Mouse (Mus musculus) A20 (cell line): ENCODE measurements around the gene Cfap44.
"Not testable (repeated sequence)": the region's sequence is repeated elsewhere in the genome, so short reads cannot be mapped to it uniquely, and the experiment has no call there.

Source experiments
- DNase-seq: peaks from one replicate; pipeline ENCODE4 v3.0.0-alpha.2; 2011; ENCODE audit warnings: low read depth, low spot score

The Cfap44 gene

DNA sequence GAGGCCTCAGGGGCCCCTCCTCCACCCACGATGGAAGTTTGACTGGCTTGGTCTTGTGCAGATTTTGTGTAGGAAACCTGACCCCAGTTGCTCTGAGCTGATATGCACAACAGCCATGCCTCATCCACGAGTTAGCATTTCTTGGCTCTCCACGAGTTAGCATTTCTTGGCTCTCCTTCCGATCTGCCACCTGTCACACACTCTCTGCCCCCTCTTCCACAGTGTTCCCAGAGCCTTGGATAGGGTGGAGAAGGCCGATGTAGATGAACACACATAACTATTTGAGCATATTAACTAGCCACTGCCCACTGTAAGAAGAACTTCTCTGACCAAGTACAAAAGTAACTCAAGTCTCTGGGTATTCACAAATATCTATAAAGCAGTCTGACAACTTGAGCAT, 33.9 kb downstream of the Cfap44 start:
- no peak for DNase-seq

- no peak for DNase-seq
Measured at GRCm38 (mm10) chr16:44430021-44430420, 35.4 kb downstream of the Cfap44 start.

DNA sequence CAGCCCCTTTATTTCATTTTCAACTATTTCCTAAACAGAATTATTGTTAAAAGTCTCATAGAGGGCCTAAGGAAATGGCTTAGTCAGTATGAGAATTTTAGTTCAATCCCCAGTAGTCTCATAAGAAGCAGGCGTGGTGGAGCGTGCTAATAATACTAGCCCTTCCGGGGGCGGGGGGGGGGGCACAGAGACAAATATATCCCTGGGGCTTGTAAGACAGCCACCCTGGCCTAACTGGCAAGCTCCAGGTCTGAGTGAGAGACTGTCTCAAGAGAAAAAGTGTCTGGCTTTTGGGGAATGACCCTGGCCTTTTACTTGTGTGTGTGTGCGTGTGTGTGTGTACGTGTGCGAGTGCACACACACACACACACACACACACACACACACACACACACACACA, 40.3 kb downstream of the Cfap44 start:
- DNase-seq: no peak

DNA sequence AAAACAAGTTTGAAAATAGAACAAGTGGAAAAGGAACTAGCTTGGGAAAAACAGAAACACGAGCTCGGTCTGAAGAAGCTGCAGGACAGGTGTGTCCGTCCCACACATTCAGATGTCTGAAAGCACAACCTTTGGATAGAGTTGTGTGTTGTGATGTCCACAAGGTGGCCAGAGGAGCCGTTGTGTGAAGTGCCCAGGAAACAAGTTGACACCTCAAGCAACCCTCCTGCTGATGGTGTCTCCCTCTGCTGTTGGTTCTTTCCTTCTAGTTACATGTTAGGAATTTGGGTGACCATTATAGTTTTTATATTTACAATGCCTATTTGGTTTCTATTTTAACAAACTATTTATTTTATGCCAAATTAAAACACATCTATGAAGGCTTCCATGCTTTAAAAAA, 40.9 kb downstream of the Cfap44 start:
- peak; percentile 20 for DNase-seq

DNA sequence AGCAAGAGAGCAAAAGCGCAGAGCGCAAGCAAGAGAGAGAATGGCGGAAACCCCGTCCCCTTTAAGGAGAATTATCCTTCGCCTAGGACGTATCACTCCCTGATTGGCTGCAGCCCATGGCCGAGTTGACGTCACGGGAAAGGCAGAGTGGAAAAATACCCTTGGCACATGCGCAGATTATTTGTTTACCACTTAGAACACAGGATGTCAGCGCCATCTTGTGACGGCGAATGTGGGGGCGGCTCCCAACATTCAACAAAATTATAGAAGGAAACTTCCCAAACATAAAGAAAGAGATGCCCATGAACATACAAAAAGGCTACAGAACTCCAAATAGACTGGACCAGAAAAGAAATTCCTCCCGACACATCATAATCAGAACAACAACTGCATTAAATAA, 47.3 kb downstream of the Cfap44 start:
- DNase-seq: not testable (repeated sequence)

DNA sequence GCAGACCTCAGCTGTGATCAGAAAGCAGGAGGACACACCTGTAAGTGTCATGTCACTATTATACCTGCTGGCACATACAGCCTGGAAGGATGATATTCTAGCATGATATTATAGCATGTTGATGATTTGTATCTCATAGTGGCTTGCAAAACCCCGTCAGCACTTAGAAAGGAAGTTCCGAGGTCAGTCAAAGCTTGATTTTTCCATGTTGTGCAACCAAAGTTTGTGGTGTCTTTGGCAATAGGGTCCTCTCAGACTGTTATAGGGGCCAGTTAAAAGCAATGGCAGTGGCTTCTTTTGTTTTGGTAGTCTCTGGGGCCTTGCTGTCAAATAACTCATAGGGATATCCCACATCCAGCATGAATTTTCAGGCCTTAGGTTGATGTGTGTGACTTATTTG, 63.3 kb downstream of the Cfap44 start:
- DNase-seq: no peak

- DNase-seq: no peak
Measured at GRCm38 (mm10) chr16:44458826-44459225, 64.2 kb downstream of the Cfap44 start.

- no peak for DNase-seq
Measured at GRCm38 (mm10) chr16:44460922-44461321, 66.3 kb downstream of the Cfap44 start.

- no peak for DNase-seq
Measured at GRCm38 (mm10) chr16:44475281-44475680, 80.7 kb downstream of the Cfap44 start.

DNA sequence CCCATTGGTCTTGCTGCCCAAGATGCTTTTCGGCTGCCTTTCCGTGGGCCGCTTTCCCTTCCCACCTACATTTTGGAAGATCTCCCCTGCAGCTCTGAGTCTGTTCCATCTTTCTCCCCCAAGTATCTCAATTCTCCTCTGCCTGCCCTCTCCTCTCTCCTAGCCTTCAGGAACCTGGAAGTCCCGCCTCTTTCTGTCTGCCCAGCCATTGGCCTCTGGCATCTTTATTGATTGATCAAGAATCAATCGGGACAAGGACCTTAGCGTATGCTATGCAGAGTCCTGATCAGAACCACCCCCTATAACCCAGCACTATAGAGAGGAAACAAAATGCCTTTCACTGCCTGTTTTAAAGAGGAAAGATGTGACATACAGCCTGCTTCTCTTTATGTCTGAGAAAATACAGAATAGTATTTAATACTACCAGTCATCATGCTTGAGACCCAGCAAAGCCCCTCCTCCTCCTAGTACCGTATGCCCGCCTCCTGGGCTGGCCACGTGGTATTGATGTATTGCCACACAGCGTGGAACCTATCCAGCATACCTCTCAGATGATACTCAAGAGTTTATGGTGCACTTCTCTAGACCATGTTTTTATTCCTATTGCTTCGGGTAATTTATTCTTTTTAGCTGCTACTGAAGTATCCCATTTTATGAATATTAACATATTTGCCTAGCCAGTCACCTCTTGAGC, 81.2 kb downstream of the Cfap44 start:
- no peak for DNase-seq

GRCm38 (mm10) chr16:44478767-44479166, 84.2 kb downstream of the Cfap44 start:
- no peak for DNase-seq

DNA sequence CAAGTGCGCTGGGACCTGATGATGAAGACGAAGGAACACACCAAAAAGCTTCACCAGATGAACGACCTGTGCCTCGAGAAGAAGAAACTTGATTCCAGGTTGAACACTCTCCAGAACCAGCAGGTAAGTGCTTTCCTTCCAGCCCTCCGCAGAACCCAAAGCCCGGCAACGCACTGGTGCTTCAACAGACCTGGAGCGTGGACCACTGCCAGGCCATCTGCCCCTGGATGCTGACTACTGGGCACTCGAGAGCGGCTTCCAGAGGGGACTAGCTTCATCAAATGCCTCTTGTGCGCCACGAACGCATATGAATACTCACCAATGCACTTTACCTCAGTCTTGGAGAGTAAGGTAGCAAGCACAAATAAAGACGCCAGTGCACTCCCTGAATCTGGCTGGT, 85.3 kb downstream of the Cfap44 start:
- DNase-seq: no peak

DNA sequence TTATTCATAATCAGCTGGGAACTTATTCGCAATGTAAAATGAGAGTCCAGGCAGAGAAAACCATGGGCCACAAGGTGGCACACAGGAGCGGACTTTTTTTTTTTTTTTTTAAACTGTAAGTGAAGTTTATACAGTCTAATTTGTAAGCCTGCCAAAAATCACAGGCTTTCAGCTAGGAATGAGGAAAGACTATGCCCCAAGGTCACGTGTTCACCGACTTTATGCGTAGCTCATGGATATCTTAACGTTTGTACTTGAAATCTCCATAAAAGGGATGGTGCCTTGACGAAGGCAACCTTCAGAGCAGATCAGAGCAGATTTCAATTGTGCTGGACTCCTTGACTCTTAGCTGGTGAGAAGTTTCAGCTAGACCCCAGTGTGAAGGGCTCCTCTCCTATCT, 86.0 kb downstream of the Cfap44 start:
- DNase-seq: peak; percentile 10

GRCm38 (mm10) chr16:44481599-44482593, 87.3 kb downstream of the Cfap44 start:
- DNase-seq: no peak

GRCm38 (mm10) chr16:44484079-44484478, 89.5 kb downstream of the Cfap44 start:
- DNase-seq: peak; percentile 59

GRCm38 (mm10) chr16:44484831-44485230, 90.2 kb downstream of the Cfap44 start:
- no peak for DNase-seq

DNA sequence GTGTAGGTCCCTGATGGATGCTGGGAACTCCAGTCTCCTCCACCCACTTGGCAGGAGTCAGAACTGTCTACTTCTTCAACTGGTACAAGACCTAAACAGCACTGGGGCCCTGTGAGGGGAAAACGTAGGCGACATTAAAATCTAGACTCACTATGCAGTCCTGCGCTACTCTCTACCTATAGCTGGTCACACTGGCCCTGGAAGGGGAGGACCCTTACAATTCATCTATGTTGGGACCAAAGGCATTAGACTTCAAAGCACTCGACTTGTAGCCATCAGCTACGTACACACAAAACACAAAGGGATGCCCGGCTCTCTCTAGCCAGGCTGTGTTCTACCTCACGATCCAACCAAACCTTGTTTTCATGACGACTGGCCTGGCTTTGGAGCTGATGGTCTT, 91.1 kb downstream of the Cfap44 start:
- no peak for DNase-seq

- no peak for DNase-seq
Measured at GRCm38 (mm10) chr16:44486612-44487011, 92.0 kb downstream of the Cfap44 start.

DNA sequence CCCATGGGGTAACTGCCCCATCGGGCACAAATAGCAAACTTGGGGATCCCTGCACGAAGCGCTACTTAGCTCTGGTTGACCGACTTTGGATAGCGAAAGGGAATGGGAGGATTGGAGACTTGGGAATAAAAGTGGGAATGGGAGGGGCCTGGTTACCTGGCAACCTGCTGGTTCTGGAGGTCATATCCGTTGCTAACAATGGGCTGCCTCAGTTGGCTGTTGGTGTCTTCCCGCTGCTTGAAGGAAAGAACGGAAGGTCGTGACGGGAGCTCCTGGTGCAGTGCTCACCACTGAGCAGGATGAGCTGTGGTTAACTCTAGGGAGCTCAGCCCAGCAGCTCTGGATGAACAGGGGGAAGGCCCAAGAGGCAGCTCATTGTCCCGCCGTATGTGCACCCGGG, 92.6 kb downstream of the Cfap44 start:
- DNase-seq: no peak

DNA sequence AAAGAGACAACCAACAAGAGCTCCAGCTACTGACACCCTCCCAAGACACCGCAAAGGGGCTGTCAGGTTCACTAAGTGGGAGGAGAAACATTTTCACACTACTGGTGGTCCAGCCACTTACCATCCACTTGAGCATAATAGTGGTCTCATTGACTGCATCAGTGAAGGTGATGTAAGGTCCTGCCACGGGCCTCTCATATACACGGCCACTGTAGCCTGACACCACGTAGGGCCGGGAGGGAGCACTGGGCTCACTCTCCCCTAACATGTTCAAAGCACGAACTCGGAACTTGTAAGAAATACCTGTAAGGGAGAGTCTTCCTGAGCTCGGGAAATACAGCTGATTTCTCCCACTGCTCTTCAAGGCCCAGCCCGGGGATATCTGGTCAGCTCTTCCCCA, 96.5 kb downstream of the Cfap44 start:
- no peak for DNase-seq

DNA sequence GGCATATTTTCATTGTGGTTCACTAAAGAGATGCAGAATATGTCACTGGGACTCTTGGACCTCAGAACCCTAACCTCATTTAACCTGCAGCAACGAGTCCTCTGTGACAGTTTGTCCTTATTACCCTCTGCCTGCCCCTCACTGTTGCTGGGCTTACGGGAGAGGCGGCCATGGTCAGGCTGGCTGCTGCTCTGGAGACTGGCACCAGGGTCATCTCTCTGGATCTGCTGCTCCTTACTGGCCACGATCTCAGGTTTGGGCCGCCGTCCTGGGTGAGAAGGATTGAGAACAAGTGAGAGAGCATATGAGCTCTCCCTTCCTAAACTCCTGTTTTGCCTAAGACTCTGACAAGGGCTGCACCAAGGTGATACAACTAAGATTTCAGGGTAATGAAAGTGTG, 97.6 kb downstream of the Cfap44 start:
- DNase-seq: no peak

- DNase-seq: no peak
Measured at GRCm38 (mm10) chr16:44492706-44493105, 98.1 kb downstream of the Cfap44 start.

DNA sequence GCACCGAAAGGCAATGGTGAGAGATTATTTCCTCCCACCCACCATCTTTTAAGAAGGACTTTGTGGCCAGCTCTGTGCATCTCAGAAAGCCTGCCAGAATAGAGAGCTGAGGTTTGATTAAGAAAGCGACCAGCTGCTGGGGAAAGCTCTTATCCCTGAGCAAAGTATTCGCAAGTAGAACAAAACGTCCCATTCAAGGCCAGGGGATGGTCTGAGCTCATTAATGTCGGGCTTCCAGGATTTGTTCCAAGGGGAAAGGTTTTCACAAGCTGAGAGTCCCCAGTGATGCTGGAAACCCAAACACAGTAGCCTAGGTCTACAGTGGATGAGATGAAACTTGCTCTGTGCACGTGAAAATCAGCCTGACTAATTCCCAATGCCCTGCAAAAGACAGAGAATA, 99.3 kb downstream of the Cfap44 start:
- DNase-seq: no peak
